21 mouse cellular contexts compared by ENCODE assay signal in the genomic region with DNA sequence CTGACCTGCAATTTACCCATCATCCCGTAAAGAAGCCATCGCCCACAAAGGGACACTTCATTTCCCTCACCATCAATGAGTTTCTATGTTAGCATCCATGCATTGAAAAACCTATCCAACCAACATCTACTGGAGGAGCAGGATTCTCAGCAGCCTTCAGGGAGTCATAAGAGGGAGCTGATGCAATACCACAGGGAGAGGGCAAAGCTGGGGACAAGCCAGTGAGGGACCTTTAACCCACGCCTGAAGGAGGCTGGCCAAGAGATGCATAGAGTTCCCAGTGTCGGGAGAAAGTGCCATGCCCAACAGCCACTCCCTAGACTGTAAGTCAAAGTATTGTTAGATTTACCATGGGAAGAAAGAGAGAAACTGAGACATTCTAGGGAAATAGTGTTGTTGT.
"Had no signal": no experiment of that assay in that cellular context is flagged by ENCODE, and none has a peak within 500 bp of the region (broad histone marks: within the 10 kb centered on the region; RNA-seq: fewer than 3 reads in every experiment).

No protein-coding gene starts in this region.

- H3K9ac ChIP-seq: kidney, embryonic 15.5 days; limb, embryonic 13.5 days; liver, embryonic 12.5 days; liver, embryonic 15.5 days; midbrain, embryonic 13.5 days; neural tube, embryonic 13.5 days had no signal

- H3K4me1 ChIP-seq: limb, embryonic 10.5 days; liver, embryonic 12.5 days; liver, embryonic 15.5 days; megakaryocyte, embryonic 14.5 days; midbrain, embryonic 10.5 days; midbrain, embryonic 13.5 days; neural tube, embryonic 13.5 days had no signal

- H3K36me3 ChIP-seq: kidney, embryonic 15.5 days; limb, embryonic 10.5 days; limb, embryonic 13.5 days; liver, embryonic 12.5 days; liver, embryonic 15.5 days; midbrain, embryonic 10.5 days; midbrain, embryonic 13.5 days; neural tube, embryonic 13.5 days had no signal

- H3K4me2 ChIP-seq: kidney, embryonic 15.5 days; limb, embryonic 13.5 days; liver, embryonic 12.5 days; liver, embryonic 15.5 days; midbrain, embryonic 13.5 days; neural tube, embryonic 13.5 days had no signal

- H3K27me3 ChIP-seq: kidney, embryonic 15.5 days; limb, embryonic 13.5 days; liver, embryonic 12.5 days; liver, embryonic 15.5 days; midbrain, embryonic 13.5 days; neural tube, embryonic 13.5 days had no signal

- DNase-seq: kidney, postnatal 10 days; kidney, postnatal 4 days; layer of hippocampus, adult 9-11 months; liver; lung, adult 18-20 months; lung, postnatal 14 days; retina, postnatal 1 day; thymus, adult 18-20 months; thymus, postnatal 36 days had no signal

- H3K9me3 ChIP-seq: kidney, embryonic 15.5 days; limb, embryonic 10.5 days; limb, embryonic 13.5 days; liver, embryonic 12.5 days; liver, embryonic 15.5 days; midbrain, embryonic 10.5 days; midbrain, embryonic 13.5 days; neural tube, embryonic 13.5 days had no signal

- ATAC-seq: liver, embryonic 12.5 days; midbrain, embryonic 13.5 days; midbrain, embryonic 16.5 days had no signal

- H3K27ac ChIP-seq: kidney, embryonic 15.5 days; limb, embryonic 10.5 days; limb, embryonic 13.5 days; liver, embryonic 12.5 days; liver, embryonic 15.5 days; macrophage; midbrain, embryonic 10.5 days; midbrain, embryonic 13.5 days; neural tube, embryonic 13.5 days had no signal

- H3K4me3 ChIP-seq: kidney, embryonic 15.5 days; limb, embryonic 10.5 days; limb, embryonic 13.5 days; liver, embryonic 12.5 days; liver, embryonic 15.5 days; megakaryocyte, embryonic 14.5 days; midbrain, embryonic 10.5 days; midbrain, embryonic 13.5 days; myocyte; neural tube, embryonic 13.5 days had no signal
